Mouse (Mus musculus) hindbrain, embryonic 14.5 days (tissue): ENCODE data around the gene Zc3h14. TPM values are rescaled to one million over a fixed set of nuclear protein-coding genes. Genes with fewer than 3 reads are reported as not detected.

Experiments used
- ATAC-seq: fragments of 200-750 bp; cut with Nextera tagmentation; 2 replicates; pipeline ENCODE4 v1.8.0; 2017; ENCODE audit warnings: moderate number of reproducible peaks, mild to moderate bottlenecking, moderate TSS enrichment, moderate library complexity; ENCODE audit not compliant: low FRiP score
- DNase-seq: peaks from one replicate; pipeline ENCODE4 v3.0.0-alpha.2; 2015; ENCODE audit warnings: low spot score
- H3K27ac ChIP-seq: fragments of 300-500 bp; sonication (generic); 2 replicates; pipeline ENCODE4 v1.5.1; 2014; ENCODE audit warnings: mild to moderate bottlenecking, moderate library complexity
- H3K27me3 ChIP-seq: fragments of 300-500 bp; sonication (generic); 2 replicates; pipeline ENCODE4 v1.6.1; 2014; ENCODE audit warnings: mild to moderate bottlenecking, low read length, mixed read lengths; ENCODE audit not compliant: control insufficient read depth, insufficient read depth
- H3K36me3 ChIP-seq: fragments of 300-500 bp; sonication (generic); replicated peaks from 2 replicates; pipeline ENCODE4 v1.6.1; 2014; ENCODE audit not compliant: control insufficient read depth, insufficient read depth
- H3K4me1 ChIP-seq: fragments of 300-500 bp; sonication (generic); replicated peaks from 2 replicates; pipeline ENCODE4 v1.6.1; 2014; ENCODE audit warnings: antibody characterized with exemption, low read length, mixed read lengths; ENCODE audit not compliant: control insufficient read depth, insufficient read depth
- H3K4me2 ChIP-seq: fragments of 300-500 bp; sonication (generic); replicated peaks from 2 replicates; pipeline ENCODE4 v1.6.1; 2014; ENCODE audit warnings: mild to moderate bottlenecking, moderate library complexity
- H3K4me3 ChIP-seq: fragments of 300-500 bp; sonication (generic); replicated peaks from 2 replicates; pipeline ENCODE4 v1.5.1; 2014; ENCODE audit warnings: mild to moderate bottlenecking, low read length
- H3K9ac ChIP-seq: fragments of 300-500 bp; sonication (generic); 2 replicates; pipeline ENCODE4 v1.6.1; 2014
- H3K9me3 ChIP-seq: fragments of 300-500 bp; sonication (generic); 2 replicates; pipeline ENCODE4 v1.6.1; 2016; ENCODE audit warnings: low read length; ENCODE audit not compliant: control insufficient read depth
- WGBS: fragments of 180-500 bp; shearing (Covaris S2); extraction: QIAGEN DNeasy Blood & Tissue Kit; methylation state at CpG from one replicate; pipeline ENCODE4 v1.1.7; 2014; 5-methylcytosine and 5-hydroxymethylcytosine counted together
- polyA plus RNA-seq: library from polyadenylated mRNA; unstranded; fragments of >200 nt; fragmentation: Nextera tagmentation; extraction: Ambion mirVana; gene quantifications from 2 replicates; pipeline ENCODE4 v1.2.1, GENCODE M21; 2014

Gene Zc3h14
- polyA plus RNA-seq, result 120 and 123 TPM in 2 replicates

- peaks cover 21% of the 10 kb centered on the region for H3K4me1 ChIP-seq
- no peaks in the 10 kb centered on the region for H3K9me3 ChIP-seq
- WGBS, result under 1% methylated on average over 76 of the region's 87 CpGs
- H3K27me3 ChIP-seq, result no peaks in the 10 kb centered on the region
- H3K4me3 ChIP-seq, result peak within 1 kb of the TSS; percentile 85
- H3K27ac ChIP-seq, result peak within 1 kb of the TSS; percentile 90
- peak; percentile 90 for ATAC-seq
- H3K4me2 ChIP-seq, result peak within 1 kb of the TSS; percentile 60
- no peaks in the 10 kb centered on the region for H3K36me3 ChIP-seq
- H3K9ac ChIP-seq, result peak within 1 kb of the TSS; percentile 89
- peak; percentile 97 for DNase-seq
Measured at GRCm38 (mm10) chr12:98746746-98747379, at the start of gene Zc3h14. Zc3h14 (plus strand) TSS chr12:98746964.

DNA sequence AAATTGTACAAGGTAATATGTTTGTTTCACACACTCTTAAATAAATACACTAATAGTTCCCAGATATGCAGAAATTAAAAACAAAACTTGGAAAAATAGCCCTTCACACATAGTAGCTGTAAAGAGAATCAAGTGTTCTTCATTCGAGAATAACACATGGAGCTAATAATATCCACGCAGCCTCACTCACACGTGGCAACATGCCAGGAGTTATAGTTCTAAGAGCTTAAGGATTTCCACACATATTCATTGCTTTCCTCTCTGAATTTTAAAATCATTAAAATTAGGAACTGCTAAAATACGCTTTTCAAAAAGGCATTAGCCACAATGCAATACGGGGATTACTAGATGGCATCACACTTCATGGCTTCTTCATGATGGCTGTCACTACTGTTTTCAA, 49.6 kb upstream of the Zc3h14 start:
- no peak for ATAC-seq
- Histone ChIP-seq H3K4me2 (no peak overlapping the region), H3K4me3 (no peak overlapping the region), H3K36me3 (peaks cover 4% of the 10 kb centered on the region; the same call in 1 of the 2 replicates), H3K9me3 (no peaks in the 10 kb centered on the region), H3K27ac (no peak overlapping the region), H3K9ac (no peak overlapping the region), H3K4me1 (no peaks in the 10 kb centered on the region), H3K27me3 (no peaks in the 10 kb centered on the region)
- WGBS, result 90% methylated on average over 5 of the region's 5 CpGs
- no peak for DNase-seq

GRCm38 (mm10) chr12:98701564-98701963, 45.2 kb upstream of the Zc3h14 start:
- Histone ChIP-seq H3K4me3 (no peak overlapping the region), H3K27ac (no peak overlapping the region), H3K9ac (no peak overlapping the region), H3K4me1 (no peaks in the 10 kb centered on the region), H3K9me3 (no peaks in the 10 kb centered on the region), H3K4me2 (no peak overlapping the region), H3K27me3 (no peaks in the 10 kb centered on the region), H3K36me3 (peaks cover 6% of the 10 kb centered on the region; the same call in 1 of the 2 replicates)
- DNase-seq (no peak), ATAC-seq (no peak)
- 82% methylated on average over 9 of the region's 9 CpGs for WGBS

DNA sequence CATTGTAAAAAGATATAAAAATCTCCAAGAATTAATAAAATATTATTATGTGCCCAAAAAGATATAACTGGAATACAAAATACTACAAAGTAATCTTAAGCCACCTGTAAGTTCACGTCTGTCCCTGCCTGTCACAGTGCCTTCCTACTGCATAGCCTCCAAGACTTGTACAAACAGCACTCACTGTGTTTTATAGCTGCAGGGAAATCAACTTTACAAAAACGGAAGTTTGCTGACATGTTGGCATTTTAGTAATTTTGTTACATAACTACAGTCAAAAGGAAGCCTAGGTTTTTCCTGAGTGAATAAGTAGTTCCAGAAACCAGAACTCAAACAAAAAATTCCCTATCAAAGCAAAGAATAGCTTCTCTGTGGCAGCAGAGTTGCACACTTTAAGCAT, 43.2 kb upstream of the Zc3h14 start:
- no peak for ATAC-seq
- no peaks in the 10 kb centered on the region for H3K4me1 ChIP-seq
- 0 out of 2 replicates have a peak, but pooled peaks cover 6% of the 10 kb centered on the region for H3K36me3 ChIP-seq
- H3K4me3 ChIP-seq, result no peak overlapping the region
- H3K4me2 ChIP-seq, result no peak overlapping the region
- WGBS, result 91% methylated on average over 2 of the region's 2 CpGs
- no peak overlapping the region for H3K9ac ChIP-seq
- H3K9me3 ChIP-seq, result no peaks in the 10 kb centered on the region
- no peak for DNase-seq
- H3K27ac ChIP-seq, result no peak overlapping the region
- no peaks in the 10 kb centered on the region for H3K27me3 ChIP-seq

DNA sequence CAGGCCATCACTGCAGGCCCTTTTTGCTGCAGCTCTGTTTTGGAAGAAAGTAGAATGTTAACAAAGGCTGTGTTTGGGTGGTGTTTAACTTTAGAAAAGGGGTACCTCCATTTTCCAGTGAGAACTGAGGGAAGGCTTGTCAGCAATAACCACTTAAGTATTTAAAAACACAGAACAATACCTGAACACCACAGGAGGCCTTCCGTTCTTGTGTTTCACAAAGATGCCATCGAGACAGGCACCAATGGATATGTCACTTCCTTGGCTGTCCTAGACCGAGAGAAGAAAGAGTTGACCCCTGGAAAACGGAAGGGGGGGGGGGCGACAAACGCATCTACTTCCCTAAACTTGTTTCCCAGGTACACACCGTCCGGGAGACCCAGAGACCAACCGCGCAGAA, 42.8 kb upstream of the Zc3h14 start:
- H3K4me2 ChIP-seq, result no peak overlapping the region
- H3K9me3 ChIP-seq, result no peaks in the 10 kb centered on the region
- no peak overlapping the region for H3K9ac ChIP-seq
- 67% methylated on average over 10 of the region's 10 CpGs for WGBS
- 0 out of 2 replicates have a peak, but pooled peaks cover 6% of the 10 kb centered on the region for H3K36me3 ChIP-seq
- no peaks in the 10 kb centered on the region for H3K4me1 ChIP-seq
- DNase-seq, result no peak
- no peak overlapping the region for H3K4me3 ChIP-seq
- H3K27me3 ChIP-seq, result no peaks in the 10 kb centered on the region
- ATAC-seq, result no peak
- H3K27ac ChIP-seq, result no peak overlapping the region

DNA sequence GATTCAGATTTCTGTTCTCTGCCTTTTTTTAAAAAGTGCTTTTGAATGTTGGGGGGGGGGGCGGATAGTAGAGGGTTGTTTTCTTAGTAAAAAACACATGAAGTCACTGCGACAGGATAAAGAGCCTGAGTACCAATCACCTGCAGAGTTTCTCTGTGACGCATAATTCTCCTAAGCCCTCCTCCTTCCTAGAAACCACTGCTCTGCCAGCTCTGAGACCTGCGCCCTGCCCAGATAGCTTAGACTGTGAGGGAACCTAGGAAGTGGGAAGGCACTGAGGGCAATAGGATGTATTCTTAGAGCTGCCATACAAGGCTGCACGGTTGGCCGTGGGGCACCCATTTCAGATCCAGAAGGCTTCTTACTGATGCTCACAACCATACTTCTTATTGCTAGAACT, 33.9 kb upstream of the Zc3h14 start:
- Histone ChIP-seq H3K27ac (no peak overlapping the region), H3K36me3 (no peaks in the 10 kb centered on the region), H3K9me3 (no peaks in the 10 kb centered on the region), H3K9ac (no peak overlapping the region), H3K4me3 (no peak overlapping the region), H3K27me3 (no peaks in the 10 kb centered on the region), H3K4me1 (no peaks in the 10 kb centered on the region), H3K4me2 (no peak overlapping the region)
- WGBS, result 80% methylated on average over 6 of the region's 6 CpGs
- DNase-seq (no peak), ATAC-seq (no peak)

GRCm38 (mm10) chr12:98713621-98714103, 33.1 kb upstream of the Zc3h14 start:
- no peaks in the 10 kb centered on the region for H3K36me3 ChIP-seq
- H3K27ac ChIP-seq, result no peak overlapping the region
- DNase-seq, result no peak
- no peaks in the 10 kb centered on the region for H3K4me1 ChIP-seq
- ATAC-seq, result no peak
- no peak overlapping the region for H3K9ac ChIP-seq
- H3K4me2 ChIP-seq, result no peak overlapping the region
- WGBS, result 66% methylated on average over 7 of the region's 7 CpGs
- no peak overlapping the region for H3K4me3 ChIP-seq
- H3K27me3 ChIP-seq, result no peaks in the 10 kb centered on the region
- H3K9me3 ChIP-seq, result no peaks in the 10 kb centered on the region

DNA sequence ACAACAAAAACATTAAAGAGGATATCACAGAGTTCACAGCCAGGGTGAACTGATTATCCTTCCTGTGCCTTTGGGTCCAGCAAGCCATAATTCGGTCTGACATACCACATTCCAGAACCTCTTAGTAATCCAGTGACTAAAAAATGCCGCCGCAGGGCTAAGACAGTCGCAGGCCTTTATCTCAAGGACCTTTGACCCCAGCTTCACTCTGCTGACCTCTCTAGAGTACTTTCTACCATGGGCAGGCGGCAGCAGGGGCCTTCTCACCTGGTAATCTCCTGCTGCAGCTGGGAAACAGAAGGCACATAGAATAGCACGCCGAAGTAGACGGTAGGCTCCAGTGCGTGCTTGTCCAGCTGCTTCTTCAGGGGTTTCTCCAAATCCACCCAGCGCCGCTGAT, 32.0 kb upstream of the Zc3h14 start:
- Histone ChIP-seq H3K4me2 (no peak overlapping the region), H3K4me3 (no peak overlapping the region), H3K27ac (no peak overlapping the region), H3K27me3 (no peaks in the 10 kb centered on the region), H3K9ac (no peak overlapping the region), H3K9me3 (no peaks in the 10 kb centered on the region), H3K4me1 (no peaks in the 10 kb centered on the region; the same call in 1 of the 2 replicates), H3K36me3 (no peaks in the 10 kb centered on the region)
- ATAC-seq (no peak), DNase-seq (no peak)
- 34% methylated on average over 11 of the region's 11 CpGs for WGBS

DNA sequence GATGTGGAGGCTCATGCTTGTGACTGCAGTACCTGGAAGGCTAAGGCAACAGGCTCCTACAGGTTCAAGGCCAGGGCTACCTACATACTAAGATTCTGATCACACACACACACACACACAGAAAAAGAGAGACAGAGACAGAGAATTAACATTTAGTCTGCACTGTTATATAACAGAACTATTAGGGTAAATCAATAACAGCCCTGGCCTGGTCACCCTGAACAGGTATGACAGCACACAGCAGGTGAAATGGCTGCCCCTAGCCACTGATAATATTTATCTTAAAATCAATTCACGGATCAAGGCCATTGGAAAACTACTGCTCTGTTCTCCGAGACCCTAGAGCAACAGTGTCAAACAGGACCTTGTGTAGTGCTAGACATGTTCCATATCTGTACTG, 30.6 kb upstream of the Zc3h14 start:
- no peaks in the 10 kb centered on the region for H3K9me3 ChIP-seq
- H3K4me3 ChIP-seq, result no peak overlapping the region
- H3K9ac ChIP-seq, result no peak overlapping the region
- ATAC-seq (no peak), DNase-seq (no peak)
- no peaks in the 10 kb centered on the region for H3K36me3 ChIP-seq
- no peak overlapping the region for H3K4me2 ChIP-seq
- H3K27ac ChIP-seq, result no peak overlapping the region
- 89% methylated on average over 2 of the region's 2 CpGs for WGBS
- no peaks in the 10 kb centered on the region for H3K27me3 ChIP-seq
- peaks cover 13% of the 10 kb centered on the region for H3K4me1 ChIP-seq
